Mouse (Mus musculus) liver, adult 2 months (tissue): ENCODE data around the gene Ubash3a. TPM values are rescaled to one million over a fixed set of nuclear protein-coding genes. Genes with fewer than 3 reads are reported as not detected.

Source experiments
- DNase-seq: peaks from one replicate; pipeline ENCODE4 v3.0.0-alpha.2; 2011; ENCODE audit warnings: low read depth, low spot score; ENCODE audit errors: extremely low read depth
- H3K27ac ChIP-seq: fragments of 200-500 bp; replicated peaks from 2 replicates; pipeline ENCODE4 v1.5.1; 2012; ENCODE audit warnings: low read depth, mild to moderate bottlenecking, control low read depth, inconsistent platforms, low read length; ENCODE audit not compliant: insufficient read depth
- H3K27me3 ChIP-seq: fragments of 200-500 bp; 2 replicates; pipeline ENCODE4 v1.6.1; 2012; ENCODE audit warnings: mild to moderate bottlenecking, moderate library complexity, low read length, inconsistent platforms; ENCODE audit not compliant: control insufficient read depth, insufficient read depth
- H3K36me3 ChIP-seq: fragments of 200-500 bp; 2 replicates; pipeline ENCODE4 v1.6.1; 2012; ENCODE audit warnings: low read length, inconsistent platforms; ENCODE audit not compliant: control insufficient read depth, insufficient read depth
- H3K4me1 ChIP-seq: fragments of 200-500 bp; 2 replicates; pipeline ENCODE4 v1.6.1; 2011; ENCODE audit warnings: low read length; ENCODE audit not compliant: control insufficient read depth, insufficient read depth
- H3K4me3 ChIP-seq: fragments of 200-500 bp; 2 replicates; pipeline ENCODE4 v1.5.1; 2011; ENCODE audit warnings: low read depth, mild to moderate bottlenecking, control low read depth, low read length, moderate library complexity; ENCODE audit not compliant: insufficient read depth
- H3K79me2 ChIP-seq: fragments of 200-500 bp; 2 replicates; pipeline ENCODE4 v1.6.1; 2012; ENCODE audit warnings: inconsistent platforms, mild to moderate bottlenecking, low read length, moderate library complexity; ENCODE audit not compliant: control insufficient read depth, insufficient read depth
- H3K9ac ChIP-seq: fragments of 200-500 bp; 2 replicates; pipeline ENCODE4 v1.6.1; 2012; ENCODE audit warnings: low read depth, mild to moderate bottlenecking, control low read depth, inconsistent platforms, low read length
- CTCF ChIP-seq: fragments of 200-500 bp; IDR thresholded peaks from 2 replicates; pipeline ENCODE4 v1.5.1; 2011; ENCODE audit warnings: low read depth, low read length, control low read depth
- POLR2A ChIP-seq: fragments of 200-500 bp; IDR thresholded peaks from 2 replicates; pipeline ENCODE4 v1.6.1; 2011; ENCODE audit warnings: low read length, control low read depth; ENCODE audit not compliant: insufficient read depth; ENCODE audit errors: extremely low read depth
- WGBS: fragments of 180-500 bp; shearing (Covaris S2); methylation state at CpG from one replicate; pipeline ENCODE4 v1.1.7; 2018; 5-methylcytosine and 5-hydroxymethylcytosine counted together
- polyA plus RNA-seq: library from polyadenylated mRNA; depleted of rRNA; stranded (reverse); fragments of >200 nt; gene quantifications from 2 replicates; pipeline ENCODE4 v1.2.3, GENCODE M21; 2012
- total RNA-seq: library from RNA; depleted of rRNA; stranded (reverse); fragments of >200 nt; gene quantifications from 2 replicates; pipeline ENCODE4 v1.2.3, GENCODE M21; 2014

The Ubash3a gene
- total and polyA plus RNA-seq, 2 experiments, result 0.09 to 0.31 TPM

DNA sequence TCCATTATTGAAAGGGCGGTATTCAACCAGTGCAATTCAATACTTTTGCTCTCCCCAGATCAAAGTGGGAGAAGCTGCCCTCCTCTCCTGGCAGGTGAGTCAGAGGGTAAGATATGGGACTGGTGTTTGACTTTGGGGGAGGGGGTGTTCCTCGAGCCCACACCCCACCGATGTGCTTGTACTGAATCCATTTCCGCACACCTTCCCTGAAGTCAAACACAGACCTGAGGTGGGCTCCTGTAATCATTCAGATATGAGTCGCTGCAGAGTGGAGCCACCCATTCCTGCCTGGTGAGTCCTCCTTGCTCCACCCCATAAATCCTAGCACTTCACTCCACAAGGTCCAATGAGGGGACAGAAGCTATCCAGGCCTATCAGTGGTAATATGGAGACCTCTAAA, 37.9 kb upstream of the Ubash3a start:
- Histone ChIP-seq H3K4me1 (no peaks in the 10 kb centered on the region), H3K36me3 (no peaks in the 10 kb centered on the region), H3K9ac (no peak overlapping the region), H3K79me2 (no peaks in the 10 kb centered on the region), H3K4me3 (no peak overlapping the region), H3K27me3 (no peaks in the 10 kb centered on the region), H3K27ac (no peak overlapping the region)
- 64% methylated on average over 5 of the region's 5 CpGs for WGBS
- no peak for TF ChIP-seq CTCF
- no peak for TF ChIP-seq POLR2A
- no peak for DNase-seq

DNA sequence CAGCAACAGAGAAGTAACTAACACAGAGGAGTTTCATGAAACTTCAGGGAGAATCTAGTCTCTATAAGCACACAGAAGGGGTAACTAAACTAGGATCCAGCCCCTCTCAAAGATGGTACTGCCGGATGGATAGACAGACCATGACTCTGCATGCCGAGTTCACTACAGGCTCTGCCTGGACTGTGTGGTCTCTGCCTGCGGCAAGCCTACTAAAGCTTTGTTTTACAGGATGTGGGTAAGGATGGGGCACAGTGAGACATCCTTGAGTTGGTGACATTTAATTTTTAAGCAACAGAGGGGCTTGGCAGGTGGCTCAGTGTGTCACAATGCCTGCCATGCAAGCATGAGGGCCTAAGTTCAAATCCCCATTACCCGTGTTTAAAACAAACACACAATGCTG, 31.4 kb upstream of the Ubash3a start:
- DNase-seq, result no peak
- no peak for TF ChIP-seq POLR2A
- no peak for TF ChIP-seq CTCF
- Histone ChIP-seq H3K9ac (no peak overlapping the region), H3K27me3 (no peaks in the 10 kb centered on the region), H3K4me1 (peaks cover 7% of the 10 kb centered on the region), H3K4me3 (no peak overlapping the region), H3K79me2 (no peaks in the 10 kb centered on the region), H3K27ac (no peak overlapping the region), H3K36me3 (no peaks in the 10 kb centered on the region)
- WGBS, result 82% methylated on average over 4 of the region's 4 CpGs

DNA sequence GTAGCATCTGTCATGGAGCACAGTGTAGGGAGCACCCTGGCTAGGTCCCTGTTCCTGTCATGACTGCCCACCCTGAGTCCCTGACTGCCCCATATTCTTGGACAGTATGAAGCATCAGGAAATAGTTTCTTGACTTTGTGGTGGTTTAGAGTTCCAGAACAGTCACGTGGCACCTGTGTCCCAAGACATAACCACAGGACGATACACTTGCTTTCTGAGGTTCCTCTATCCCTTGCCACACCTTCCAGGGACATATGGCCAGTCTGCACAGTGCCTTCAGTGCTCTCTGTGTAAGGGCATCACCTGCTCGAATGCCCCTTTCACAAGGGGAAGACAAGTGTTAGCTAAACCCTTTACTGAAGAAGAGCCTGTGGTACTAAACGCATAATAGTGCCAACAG, 26.2 kb upstream of the Ubash3a start:
- peaks cover 12% of the 10 kb centered on the region for H3K4me1 ChIP-seq
- H3K27me3 ChIP-seq, result no peaks in the 10 kb centered on the region
- H3K4me3 ChIP-seq, result no peak overlapping the region
- H3K79me2 ChIP-seq, result no peaks in the 10 kb centered on the region
- H3K36me3 ChIP-seq, result no peaks in the 10 kb centered on the region
- no peak overlapping the region for H3K27ac ChIP-seq
- H3K9ac ChIP-seq, result no peak overlapping the region
- no peak for DNase-seq
- 92% methylated on average over 4 of the region's 4 CpGs for WGBS
- TF ChIP-seq CTCF (no peak), POLR2A (no peak)

DNA sequence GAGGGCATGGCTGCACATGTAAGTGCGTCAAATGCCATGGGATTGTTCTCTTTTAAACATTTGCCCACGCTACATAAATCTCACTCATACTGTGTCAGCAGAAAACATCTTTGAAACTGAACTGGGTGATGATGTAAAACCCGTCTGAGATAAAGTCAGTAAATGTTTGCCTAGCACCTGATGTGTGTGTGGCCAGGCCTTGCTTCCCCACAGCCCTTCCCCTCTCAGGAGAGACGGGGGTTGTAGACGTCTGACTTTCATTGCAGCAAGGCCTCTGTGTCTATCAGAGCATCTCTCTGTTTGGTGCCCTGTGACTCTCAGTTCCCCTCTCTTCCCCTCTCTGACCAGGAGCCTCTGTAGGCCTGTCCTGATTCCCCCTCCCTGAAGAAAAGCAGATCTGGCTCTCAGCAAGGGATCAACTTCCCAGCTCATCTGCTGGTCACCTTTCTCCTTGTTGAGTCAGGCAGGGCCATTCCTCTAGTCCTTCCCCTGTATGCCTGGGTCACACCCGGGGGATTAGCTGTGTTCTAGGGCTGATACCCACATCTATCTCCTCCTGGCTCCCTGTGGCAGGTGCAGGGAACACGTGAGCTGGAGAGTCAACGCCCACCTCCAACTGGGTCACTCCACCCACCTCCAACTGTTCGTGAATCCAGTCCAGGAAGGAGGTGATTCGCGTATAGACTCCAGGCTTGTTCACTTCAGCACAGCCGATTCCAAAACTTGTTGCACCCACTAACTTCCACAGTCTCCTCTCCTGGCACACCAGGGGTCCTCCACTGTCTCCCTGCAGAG, 24.3 kb upstream of the Ubash3a start:
- Histone ChIP-seq H3K9ac (no peak overlapping the region), H3K27me3 (no peaks in the 10 kb centered on the region), H3K36me3 (no peaks in the 10 kb centered on the region), H3K4me1 (peaks cover 12% of the 10 kb centered on the region), H3K4me3 (no peak overlapping the region), H3K27ac (no peak overlapping the region), H3K79me2 (no peaks in the 10 kb centered on the region)
- no peak for TF ChIP-seq POLR2A
- WGBS, result 25% methylated on average over 12 of the region's 12 CpGs
- peak; percentile 43 for DNase-seq

DNA sequence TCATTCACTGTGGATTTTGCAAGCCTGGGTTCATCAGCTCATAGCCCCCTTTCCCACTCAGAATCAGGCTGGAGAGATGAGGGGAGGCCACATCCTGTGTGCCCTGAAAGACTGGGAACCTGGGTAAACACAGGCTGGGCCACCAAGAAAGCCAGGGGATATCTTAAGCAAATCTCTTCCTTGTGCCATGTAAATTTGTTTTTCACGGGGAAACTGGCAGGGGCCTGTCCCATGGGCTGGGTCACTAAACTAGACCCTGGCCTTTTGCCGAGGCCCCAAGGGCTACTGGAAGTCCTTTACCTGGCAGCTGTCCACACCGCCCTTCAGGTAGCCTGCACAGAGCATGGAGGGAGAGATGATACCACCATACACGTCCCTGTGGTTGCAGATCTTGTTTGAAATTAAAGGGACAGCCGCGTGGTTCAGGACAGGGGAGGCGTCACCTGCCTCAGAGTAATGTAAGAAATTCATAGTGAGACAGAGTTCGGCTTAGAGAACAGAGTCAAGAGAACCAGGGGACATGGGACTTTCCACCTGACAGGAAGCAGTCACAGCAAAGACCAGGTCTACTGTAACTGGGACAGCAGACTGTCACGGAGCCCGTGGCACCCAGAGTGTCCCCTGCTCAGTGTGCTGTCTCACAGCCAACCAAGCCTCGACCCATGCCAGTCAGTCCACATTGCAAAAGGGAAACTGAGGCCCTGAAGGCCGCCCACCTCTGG, 23.2 kb upstream of the Ubash3a start:
- TF ChIP-seq CTCF (no peak), POLR2A (no peak)
- no peak overlapping the region for H3K27ac ChIP-seq
- no peaks in the 10 kb centered on the region for H3K79me2 ChIP-seq
- no peaks in the 10 kb centered on the region for H3K27me3 ChIP-seq
- no peaks in the 10 kb centered on the region for H3K36me3 ChIP-seq
- 79% methylated on average over 12 of the region's 12 CpGs for WGBS
- no peak overlapping the region for H3K4me3 ChIP-seq
- H3K9ac ChIP-seq, result no peak overlapping the region
- H3K4me1 ChIP-seq, result peaks cover 12% of the 10 kb centered on the region
- no peak for DNase-seq

DNA sequence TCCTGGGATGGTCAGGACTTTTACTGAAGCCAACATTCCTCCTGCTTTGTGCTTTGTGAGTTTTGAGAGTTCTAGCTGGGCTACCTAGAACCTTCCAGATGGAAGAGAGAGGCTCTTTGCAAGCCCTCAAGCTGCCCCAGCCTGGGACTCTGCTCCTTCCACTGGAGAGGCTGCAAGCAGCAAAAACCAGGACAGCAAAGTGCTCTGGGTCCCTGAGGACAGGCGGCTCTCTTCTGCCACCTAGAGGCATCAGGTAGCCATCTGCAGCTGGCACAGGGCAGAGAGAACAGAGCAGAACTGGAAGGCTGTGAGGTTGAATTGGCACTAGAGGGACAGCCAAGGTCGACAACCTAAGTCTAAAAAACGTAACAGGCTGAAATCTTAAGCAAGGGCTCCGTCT, 20.3 kb upstream of the Ubash3a start:
- Histone ChIP-seq H3K36me3 (no peaks in the 10 kb centered on the region), H3K27me3 (no peaks in the 10 kb centered on the region), H3K4me3 (no peak overlapping the region), H3K9ac (no peak overlapping the region), H3K27ac (no peak overlapping the region), H3K79me2 (no peaks in the 10 kb centered on the region), H3K4me1 (peaks cover 5% of the 10 kb centered on the region)
- peak; percentile 72 for DNase-seq
- TF ChIP-seq CTCF, result peak; percentile 98
- no peak for TF ChIP-seq POLR2A
- 6% methylated on average over 4 of the region's 4 CpGs for whole genome bisulfite sequencing
